Mouse (Mus musculus): ENCODE measurements around the gene Ydjc.

DNA sequence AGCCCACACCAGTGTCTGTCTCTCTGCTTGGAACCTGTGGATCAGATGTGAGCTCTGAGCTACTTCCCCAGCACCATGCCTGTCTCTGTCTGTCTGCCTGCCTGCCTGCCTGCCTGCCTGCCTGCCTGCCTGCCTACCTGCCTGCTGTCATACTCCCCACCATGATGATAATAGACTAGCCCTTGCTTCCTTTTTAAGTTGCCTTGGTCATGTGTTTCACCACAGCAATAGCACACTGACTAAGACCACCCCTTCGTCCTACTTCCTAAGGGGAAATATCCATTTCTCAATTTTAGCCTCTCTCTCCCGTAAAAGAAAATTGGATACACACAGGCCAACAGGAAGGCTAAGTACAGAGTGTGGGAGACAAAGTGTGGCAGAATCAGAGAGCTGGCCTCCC is 37.7 kb downstream of the Ydjc start:
- TF ChIP-seq CTCF (IDR thresholded peaks at IDR 0.05; ENCODE audit: low read depth) (no peak), EP300 (optimal IDR thresholded peaks at IDR 0.05) (no peak)
